Mouse (Mus musculus): ENCODE measurements around the gene Cct8l1.

Cct8l1 gene

GRCm38 (mm10) chr5:25532256-25533147 is 16.6 kb downstream of the Cct8l1 start:
- peak; percentile 51 for DNase-seq

GRCm38 (mm10) chr5:25533298-25533697 is 17.4 kb downstream of the Cct8l1 start:
- no peak for DNase-seq

- no peak for DNase-seq
Measured at GRCm38 (mm10) chr5:25535566-25535965, 19.7 kb downstream of the Cct8l1 start.

GRCm38 (mm10) chr5:25536451-25536850 is 20.6 kb downstream of the Cct8l1 start:
- DNase-seq, result no peak

- no peak for DNase-seq
Measured at GRCm38 (mm10) chr5:25536921-25537409, 21.1 kb downstream of the Cct8l1 start.

GRCm38 (mm10) chr5:25540412-25540811 is 24.5 kb downstream of the Cct8l1 start:
- DNase-seq, result no peak

- no peak for DNase-seq
Measured at GRCm38 (mm10) chr5:25540921-25541320, 25.1 kb downstream of the Cct8l1 start.

GRCm38 (mm10) chr5:25541661-25542060 is 25.8 kb downstream of the Cct8l1 start:
- no peak for DNase-seq

- no peak for DNase-seq
Measured at GRCm38 (mm10) chr5:25544061-25544460, 28.2 kb downstream of the Cct8l1 start.

- DNase-seq, result no peak
Measured at GRCm38 (mm10) chr5:25544566-25544965, 28.7 kb downstream of the Cct8l1 start.

GRCm38 (mm10) chr5:25546912-25547311 is 31.0 kb downstream of the Cct8l1 start:
- no peak for DNase-seq

GRCm38 (mm10) chr5:25550912-25551311 is 35.0 kb downstream of the Cct8l1 start:
- DNase-seq, result no peak

- DNase-seq, result no peak
Measured at GRCm38 (mm10) chr5:25554210-25554609, 38.3 kb downstream of the Cct8l1 start.

GRCm38 (mm10) chr5:25554689-25555088 is 38.8 kb downstream of the Cct8l1 start:
- no peak for DNase-seq

GRCm38 (mm10) chr5:25555684-25556083 is 39.8 kb downstream of the Cct8l1 start:
- DNase-seq, result no peak

GRCm38 (mm10) chr5:25556363-25556762 is 40.5 kb downstream of the Cct8l1 start:
- no peak for DNase-seq
